Mouse (Mus musculus) midbrain, embryonic 15.5 days (tissue): ENCODE measurements around the gene E030030I06Rik. TPM values are rescaled to one million over a fixed set of nuclear protein-coding genes. Genes with fewer than 3 reads are reported as not detected.

Experiments
- polyA plus RNA-seq: library from polyadenylated mRNA; unstranded; fragments of >200 nt; fragmentation: Nextera tagmentation; extraction: Ambion mirVana; gene quantifications from 2 replicates; pipeline ENCODE4 v1.2.1, GENCODE M21; 2015

Gene E030030I06Rik
- polyA plus RNA-seq, 1 experiment from 2014 or later = 4.1 TPM

Other genes starting within 250 kb of the E030030I06Rik start
- not detected in 2 replicates for gene 4930444G20Rik, start 81.2 kb downstream of the E030030I06Rik start, polyA plus RNA-seq
- 0.81 and 1.3 TPM in 2 replicates for gene Raet1e, start 9.3 kb upstream of the E030030I06Rik start, polyA plus RNA-seq
- 0.52 and 1.1 TPM in 2 replicates for gene H60b, start 9.3 kb upstream of the E030030I06Rik start, polyA plus RNA-seq
- 1.4 and 2.4 TPM in 2 replicates for gene Raet1d, start 211.3 kb upstream of the E030030I06Rik start, polyA plus RNA-seq